Mouse (Mus musculus) stomach, postnatal 0 days (tissue): Measurements from ENCODE around the gene Stoml2. TPM values are rescaled to one million over a fixed set of nuclear protein-coding genes. Genes with fewer than 3 reads are reported as not detected.
A peak's percentile ranks its signal among the peaks of the same experiment; 100 is the strongest.

Source experiments
- ATAC-seq: fragments of 200-750 bp; cut with Nextera tagmentation; 2 replicates; pipeline ENCODE4 v1.8.0; 2017; ENCODE audit not compliant: low FRiP score, low TSS enrichment
- DNase-seq: peaks from one replicate; pipeline ENCODE4 v3.0.0-alpha.2; 2016; ENCODE audit warnings: low spot score
- H3K27ac ChIP-seq: fragments of 300-500 bp; sonication (generic); replicated peaks from 2 replicates; pipeline ENCODE4 v1.5.1; 2014; ENCODE audit warnings: mild to moderate bottlenecking, control low read depth
- H3K27me3 ChIP-seq: fragments of 300-500 bp; sonication (generic); 2 replicates; pipeline ENCODE4 v1.6.1; 2014; ENCODE audit warnings: low read length; ENCODE audit not compliant: control insufficient read depth, insufficient read depth
- H3K36me3 ChIP-seq: fragments of 300-500 bp; sonication (generic); 2 replicates; pipeline ENCODE4 v1.6.1; 2014; ENCODE audit warnings: low read length, mixed read lengths; ENCODE audit not compliant: control insufficient read depth, insufficient read depth
- H3K4me1 ChIP-seq: fragments of 300-500 bp; sonication (generic); replicated peaks from 2 replicates; pipeline ENCODE4 v1.6.1; 2014; ENCODE audit warnings: antibody characterized with exemption; ENCODE audit not compliant: control insufficient read depth, insufficient read depth
- H3K4me2 ChIP-seq: fragments of 300-500 bp; sonication (generic); replicated peaks from 2 replicates; pipeline ENCODE4 v1.6.1; 2014; ENCODE audit warnings: low read depth, mild to moderate bottlenecking, control low read depth, moderate library complexity
- H3K4me3 ChIP-seq: fragments of 300-500 bp; sonication (generic); 2 replicates; pipeline ENCODE4 v1.5.1; 2014; ENCODE audit warnings: low read depth, low read length, control low read depth
- H3K9ac ChIP-seq: fragments of 300-500 bp; sonication (generic); 2 replicates; pipeline ENCODE4 v1.6.1; 2014; ENCODE audit warnings: mild to moderate bottlenecking, low read length, control low read depth, mixed read lengths
- H3K9me3 ChIP-seq: fragments of 300-500 bp; sonication (generic); 2 replicates; pipeline ENCODE4 v1.6.1; 2016; ENCODE audit warnings: low read length; ENCODE audit not compliant: control insufficient read depth
- CTCF ChIP-seq: IDR thresholded peaks from 2 replicates; pipeline ENCODE4 v1.5.1; 2016; ENCODE audit warnings: antibody characterized with exemption, low read depth, mild to moderate bottlenecking, moderate library complexity
- EP300 ChIP-seq: optimal IDR thresholded peaks from 2 replicates; pipeline ENCODE3; 2016; ENCODE audit warnings: antibody characterized with exemption
- WGBS: fragments of 180-500 bp; shearing (Covaris S2); extraction: QIAGEN DNeasy Blood & Tissue Kit; methylation state at CpG from one replicate; pipeline ENCODE4 v1.1.7; 2014; 5-methylcytosine and 5-hydroxymethylcytosine counted together
- polyA plus RNA-seq: library from polyadenylated mRNA; unstranded; fragments of >200 nt; fragmentation: Nextera tagmentation; extraction: Ambion mirVana; gene quantifications from 2 replicates; pipeline ENCODE4 v1.2.1, GENCODE M21; 2015

The Stoml2 gene
- polyA plus RNA-seq, 1 experiment from 2014 or later, result 151 TPM

DNA sequence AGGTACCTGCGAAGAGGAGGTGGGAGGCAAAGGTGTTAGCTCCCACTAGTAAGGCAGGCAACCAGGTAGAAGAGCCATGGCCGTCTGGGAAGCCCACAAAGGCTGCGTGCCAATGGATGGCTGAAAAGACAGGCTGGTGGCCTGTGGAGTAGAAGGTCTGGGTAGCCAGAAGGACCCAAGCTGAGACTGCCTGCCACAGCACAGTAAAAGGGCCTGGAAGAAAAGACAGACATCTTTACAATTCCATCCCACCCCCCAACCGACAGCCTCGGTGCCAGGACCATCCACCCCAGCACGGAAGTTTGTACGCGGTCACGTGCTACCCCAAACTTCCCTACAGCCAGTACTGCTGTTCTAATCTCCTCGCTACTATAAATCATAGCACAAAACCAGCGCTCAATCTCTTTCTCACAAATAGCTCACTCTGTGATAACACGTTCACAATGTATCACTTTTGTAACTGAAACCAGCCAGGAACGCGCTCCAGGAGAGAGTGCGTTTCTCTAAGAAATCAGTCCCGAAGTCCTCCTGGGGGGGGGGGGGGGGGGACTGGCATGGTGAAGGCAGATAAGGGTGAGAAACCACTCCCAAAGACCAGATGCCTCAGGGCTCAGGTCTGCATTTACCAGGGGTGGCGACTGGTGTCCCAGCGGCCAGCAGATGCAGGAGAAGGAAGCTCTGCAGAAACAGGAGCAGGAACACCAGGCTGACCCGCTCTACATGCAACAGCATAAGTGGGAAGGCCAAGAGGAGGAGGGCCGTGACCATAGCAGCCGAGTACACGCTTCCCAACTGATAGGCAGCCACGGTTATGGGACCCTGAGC is 11.7 kb downstream of the Stoml2 start:
- H3K4me1 ChIP-seq, result peaks cover 4% of the 10 kb centered on the region; the same call in 1 of the 2 replicates
- no peak for ATAC-seq
- no peak overlapping the region for H3K27ac ChIP-seq
- no peak for TF ChIP-seq CTCF
- no peak for TF ChIP-seq EP300
- no peaks in the 10 kb centered on the region for H3K27me3 ChIP-seq
- H3K36me3 ChIP-seq, result peaks cover 17% of the 10 kb centered on the region
- DNase-seq, result no peak
- 92% methylated on average over 23 of the region's 23 CpGs for WGBS
- no peak overlapping the region for H3K4me3 ChIP-seq
- no peak overlapping the region for H3K4me2 ChIP-seq
- H3K9ac ChIP-seq, result no peak overlapping the region
- no peaks in the 10 kb centered on the region for H3K9me3 ChIP-seq

DNA sequence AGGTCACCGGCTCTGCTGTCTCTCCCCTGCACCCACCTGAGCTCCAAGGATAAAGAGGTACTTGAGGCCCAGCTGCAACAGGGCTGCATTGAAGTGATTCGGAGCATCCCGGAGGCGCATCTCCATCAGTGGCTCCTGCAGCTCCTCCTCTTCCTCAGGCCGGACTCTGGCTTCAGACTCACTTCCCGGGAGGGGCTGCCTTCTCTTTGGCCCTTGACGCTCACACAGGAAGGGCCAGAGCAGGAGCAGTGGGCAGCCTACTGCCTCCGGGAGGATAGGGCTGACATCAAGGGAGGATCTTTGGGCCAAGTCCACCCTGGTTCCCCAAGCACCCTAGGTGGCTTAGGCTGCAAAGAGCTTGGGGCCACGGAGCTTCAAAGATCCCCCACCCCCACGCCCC is 12.3 kb downstream of the Stoml2 start:
- Histone ChIP-seq H3K9ac (no peak overlapping the region), H3K27ac (no peak overlapping the region), H3K9me3 (no peaks in the 10 kb centered on the region), H3K4me2 (no peak overlapping the region), H3K4me3 (no peak overlapping the region), H3K4me1 (no peaks in the 10 kb centered on the region), H3K27me3 (no peaks in the 10 kb centered on the region), H3K36me3 (peaks cover 17% of the 10 kb centered on the region)
- no peak for ATAC-seq
- WGBS, result 94% methylated on average over 10 of the region's 10 CpGs
- DNase-seq, result no peak
- TF ChIP-seq CTCF, result no peak
- no peak for TF ChIP-seq EP300

DNA sequence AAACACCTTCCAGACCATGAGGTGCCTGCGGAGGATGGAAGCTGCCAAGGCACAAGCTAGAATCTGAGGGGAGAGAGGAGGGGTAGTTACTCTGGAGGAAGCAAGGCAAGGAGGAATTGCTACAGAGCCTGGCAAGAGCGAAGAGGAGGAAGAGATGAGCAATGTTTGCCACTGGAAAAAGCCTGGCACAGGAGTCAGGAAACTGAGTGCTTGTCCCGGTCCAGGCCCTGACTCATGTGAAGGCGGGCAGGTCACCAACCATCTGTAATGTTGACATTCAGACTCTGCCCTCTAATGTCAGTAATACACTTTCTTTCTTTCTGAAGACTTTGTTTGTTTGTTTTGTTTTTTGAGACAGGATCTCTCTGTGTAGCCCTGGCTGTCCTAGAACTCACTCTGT is 13.4 kb downstream of the Stoml2 start:
- Histone ChIP-seq H3K9me3 (no peaks in the 10 kb centered on the region), H3K4me2 (no peak overlapping the region), H3K27ac (no peak overlapping the region), H3K36me3 (peaks cover 14% of the 10 kb centered on the region), H3K4me3 (no peak overlapping the region), H3K4me1 (no peaks in the 10 kb centered on the region), H3K9ac (no peak overlapping the region), H3K27me3 (no peaks in the 10 kb centered on the region)
- DNase-seq (no peak), ATAC-seq (no peak)
- TF ChIP-seq CTCF (no peak), EP300 (no peak)
- WGBS, result 86% methylated on average over 4 of the region's 4 CpGs

DNA sequence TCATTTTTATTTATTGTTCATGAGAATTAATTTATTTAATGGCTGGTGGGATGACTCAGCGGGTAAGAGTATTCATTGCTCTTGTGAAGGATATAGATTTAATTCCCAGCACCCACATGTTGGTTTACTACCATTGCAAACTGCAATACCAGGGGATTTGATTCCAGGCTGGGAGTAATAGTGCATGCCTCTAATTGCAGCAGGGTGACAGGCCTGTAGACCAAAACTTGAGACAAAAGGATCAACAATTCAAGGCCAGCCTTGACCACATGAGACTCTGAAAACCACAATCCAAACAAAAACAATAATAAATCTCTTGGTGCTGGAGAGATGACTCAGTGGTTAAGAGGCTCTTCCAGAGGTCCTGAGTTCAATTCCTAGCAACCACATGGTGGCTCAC is 19.4 kb downstream of the Stoml2 start:
- Histone ChIP-seq H3K9ac (no peak overlapping the region), H3K4me1 (no peaks in the 10 kb centered on the region), H3K4me2 (no peak overlapping the region), H3K27me3 (no peaks in the 10 kb centered on the region), H3K36me3 (no peaks in the 10 kb centered on the region), H3K4me3 (no peak overlapping the region), H3K9me3 (no peaks in the 10 kb centered on the region), H3K27ac (no peak overlapping the region)
- ATAC-seq (no peak), DNase-seq (no peak)
- 88% methylated on average over 1 of the region's 1 CpGs for WGBS
- TF ChIP-seq CTCF (no peak), EP300 (no peak)

DNA sequence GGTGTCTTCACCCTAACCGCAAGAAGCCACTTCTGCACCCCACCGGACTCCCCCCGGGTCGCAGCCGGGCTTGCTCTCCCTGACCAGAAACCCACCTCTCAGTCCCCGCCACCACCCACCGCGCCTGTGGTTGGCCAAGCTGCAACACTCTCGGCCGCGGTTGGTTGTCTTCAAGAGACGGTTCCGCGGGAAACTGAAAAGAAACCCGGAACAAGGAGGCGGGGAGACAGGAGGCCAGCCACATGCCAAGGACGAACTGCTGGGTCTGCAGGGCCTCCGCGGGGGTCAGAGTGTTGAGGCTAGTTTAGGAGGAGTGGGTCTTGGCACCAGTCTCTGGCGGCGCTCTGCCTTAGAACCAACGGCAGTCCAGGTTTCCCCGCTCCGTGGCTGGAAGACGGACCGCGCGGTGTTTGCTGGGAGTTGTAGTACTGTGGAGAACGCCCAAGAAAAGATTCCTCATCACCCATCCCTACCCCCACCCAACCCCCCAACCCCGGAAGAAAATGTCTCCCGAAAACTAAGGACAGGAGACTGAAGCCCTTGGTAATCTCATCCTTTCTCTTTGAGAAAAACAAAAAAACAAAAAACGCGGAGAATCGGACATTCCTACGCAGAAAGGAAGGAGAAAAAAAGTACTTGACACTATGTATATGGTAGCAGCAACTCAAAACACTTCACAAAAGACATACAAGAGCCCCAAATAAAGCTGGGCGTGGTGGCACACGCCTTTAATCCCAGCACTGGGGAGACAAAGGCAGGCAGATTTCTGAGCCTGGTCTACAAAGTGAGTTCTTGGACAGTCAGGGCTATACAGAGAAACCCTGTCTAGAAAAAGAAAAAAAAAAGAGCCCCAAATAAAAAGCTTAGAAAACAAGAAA is 21.1 kb downstream of the Stoml2 start, which contains the start of gene Fancg:
Gene Fancg, minus strand, starts transcription at position 346 of the 878 bp plus-strand sequence.
- Histone ChIP-seq H3K27ac (no peak within 1 kb of the TSS), H3K4me3 (peak within 1 kb of the TSS; percentile 63), H3K4me1 (no peaks in the 10 kb centered on the region), H3K4me2 (peak within 1 kb of the TSS; percentile 77), H3K36me3 (no peaks in the 10 kb centered on the region), H3K9ac (peak within 1 kb of the TSS; percentile 63), H3K27me3 (no peaks in the 10 kb centered on the region), H3K9me3 (no peaks in the 10 kb centered on the region)
- TF ChIP-seq CTCF, result no peak
- no peak for TF ChIP-seq EP300
- ATAC-seq (peak; percentile 87), DNase-seq (peak; percentile 82)
- WGBS, result under 1% methylated on average over 37 of the region's 37 CpGs
